Mouse (Mus musculus): ENCODE data around the gene Olfr211. TPM values are rescaled to one million over a fixed set of nuclear protein-coding genes. Genes with fewer than 3 reads are reported as not detected.
"Not testable (repeated sequence)": the region's sequence is repeated elsewhere in the genome, so short reads cannot be mapped to it uniquely, and the experiment has no call there.

Olfr211 gene
- total RNA-seq (2021), result not detected

DNA sequence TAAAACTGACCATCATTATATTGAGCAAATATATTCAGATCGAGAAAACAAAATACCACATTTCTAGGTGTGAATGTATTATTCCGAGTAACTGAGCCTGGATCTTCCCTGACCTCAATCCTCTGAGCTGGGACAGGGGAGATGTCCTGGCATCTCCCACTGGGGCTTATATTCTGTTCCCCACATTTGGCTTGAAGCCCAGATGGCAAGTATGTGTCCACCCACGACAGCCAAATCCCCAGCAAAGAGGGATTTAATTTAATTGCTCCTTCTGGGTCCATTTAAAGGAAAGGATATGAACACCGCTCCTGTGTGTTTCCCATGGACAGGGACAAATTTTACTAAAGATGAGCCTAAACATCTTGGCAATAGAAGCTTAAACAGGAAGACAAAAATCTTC is at the start of gene Olfr211:
TSS of gene Olfr211 (plus strand) at position 301 of the 400 bp plus-strand sequence.
- DNase-seq, result peak; percentile 21
- intact Hi-C loops (cut with DNase I), result no loop called here

DNA sequence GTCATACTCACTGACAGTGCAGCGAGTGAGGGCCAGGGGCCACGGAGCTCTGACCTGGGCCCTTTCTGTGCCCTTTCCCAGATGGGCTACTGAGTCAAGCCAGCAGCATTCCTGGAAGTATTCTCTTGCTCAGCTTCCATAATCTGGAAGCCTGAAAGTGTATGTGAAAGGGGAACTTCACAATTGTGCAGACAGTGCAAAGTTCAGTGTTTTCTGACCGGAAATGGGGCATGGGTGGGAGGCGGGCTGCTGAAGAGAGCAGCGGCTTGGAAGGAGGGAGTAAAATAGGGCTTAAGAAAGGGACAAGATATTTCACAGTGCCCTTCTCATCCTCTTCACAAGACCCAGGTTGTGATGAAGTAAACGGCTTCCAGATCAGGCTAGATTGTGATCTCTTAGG is 49.4 kb upstream of the Olfr211 start:
- intact Hi-C loops (cut with DNase I), result no loop called here

DNA sequence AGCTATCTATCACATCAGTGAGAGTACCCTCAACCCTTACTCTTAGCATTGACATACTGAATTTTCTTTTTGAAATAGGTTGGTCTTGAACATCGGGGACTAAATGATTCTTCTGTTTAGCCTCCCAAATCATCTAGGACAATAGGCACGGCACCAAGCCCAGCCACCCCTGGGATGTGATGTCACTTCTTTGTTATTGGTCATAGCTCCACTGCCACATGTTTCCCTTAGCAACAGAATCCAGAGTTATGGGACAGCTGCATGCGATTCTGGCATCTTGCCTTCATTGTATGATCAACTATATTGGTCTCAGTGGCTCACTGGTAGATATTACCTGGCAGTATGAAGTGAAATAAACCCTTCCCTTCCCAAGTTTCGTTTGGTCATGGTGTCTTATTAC is 48.4 kb upstream of the Olfr211 start:
- DNase-seq, result no peak
- intact Hi-C loops (cut with DNase I), result no loop called here

More for the DNA sequence above, 49.4 kb upstream of the Olfr211 start:
- DNase-seq, result no peak

DNA sequence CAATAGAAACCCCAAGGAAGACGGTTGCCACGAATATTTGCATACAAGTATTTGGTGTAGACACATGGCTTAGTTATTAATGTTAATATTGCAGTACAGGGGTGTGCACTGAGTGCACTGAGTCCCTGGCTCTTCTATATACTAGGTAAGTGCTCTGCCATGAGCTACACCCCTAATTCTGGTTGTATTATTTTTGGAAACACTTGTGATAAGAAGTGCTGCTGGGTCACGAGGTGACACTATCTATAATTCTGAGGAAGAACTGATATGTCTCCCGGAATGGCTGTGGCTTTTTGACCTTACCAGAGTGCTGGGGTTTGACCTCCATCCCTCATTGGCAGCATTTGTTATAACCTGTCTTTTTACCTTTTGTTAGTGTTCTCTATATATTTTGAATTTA is 48.0 kb upstream of the Olfr211 start:
- intact Hi-C loops (cut with DNase I), result no loop called here
- DNase-seq, result no peak

DNA sequence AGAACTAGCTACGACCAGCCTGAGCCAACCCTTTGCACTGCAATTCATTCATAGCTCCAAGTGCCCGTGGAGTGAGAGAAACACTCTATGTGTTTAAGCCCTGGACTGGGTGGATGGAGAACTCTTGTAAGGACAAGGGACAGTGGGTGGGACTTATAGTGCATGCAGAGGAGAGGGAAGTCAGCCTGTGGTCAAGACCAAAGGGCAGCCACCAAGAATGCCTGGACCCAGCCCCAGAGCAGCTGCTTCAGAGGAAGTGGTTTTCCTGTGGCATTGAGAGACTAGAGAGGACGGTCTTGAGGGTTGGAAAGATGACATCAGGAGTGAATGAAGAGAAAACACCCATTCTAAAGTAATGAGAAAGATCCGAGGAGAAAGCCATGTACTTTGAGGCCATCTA is 33.1 kb upstream of the Olfr211 start:
- DNase-seq, result no peak
- intact Hi-C loops (cut with DNase I), result no loop called here

DNA sequence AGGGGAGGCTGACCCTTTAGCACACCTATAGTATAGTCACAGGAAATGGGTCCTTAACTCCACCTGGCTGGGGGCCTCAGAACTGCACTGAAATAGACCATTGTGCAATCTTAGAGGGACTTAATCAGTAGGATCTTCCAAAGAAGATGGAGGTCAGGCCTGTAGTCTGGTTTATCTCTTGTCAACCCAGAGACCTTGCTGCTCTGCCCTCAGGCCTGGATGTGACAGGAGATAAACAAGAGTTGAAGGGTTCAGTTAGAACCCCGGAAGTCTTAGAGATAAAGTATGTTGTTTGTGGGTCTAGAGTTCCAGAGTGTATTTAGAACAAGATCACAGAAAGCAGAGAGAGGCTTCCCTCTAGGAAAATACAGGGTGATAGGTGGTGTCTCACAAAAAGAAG is 32.4 kb upstream of the Olfr211 start:
- no peak for DNase-seq
- intact Hi-C loops (cut with DNase I), result no loop called here

DNA sequence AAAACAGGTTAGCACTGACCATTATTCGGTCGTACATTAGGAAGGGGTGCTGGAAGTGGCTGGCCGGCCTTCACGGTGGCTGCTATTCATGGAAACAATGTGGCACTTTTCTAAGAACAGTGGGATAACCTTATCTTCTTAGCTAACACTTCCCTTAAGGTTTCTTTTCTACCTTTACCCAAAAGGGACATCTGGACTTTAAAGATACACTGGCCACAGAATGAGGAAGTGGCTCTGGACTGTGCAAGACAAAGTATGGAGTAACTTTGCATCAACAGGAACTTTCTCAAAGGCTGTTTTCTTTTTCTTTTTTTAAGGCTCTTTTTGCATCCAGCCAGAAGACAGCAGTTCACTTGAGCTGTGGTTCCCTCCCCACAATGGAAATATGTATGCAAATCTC is 30.2 kb upstream of the Olfr211 start:
- DNase-seq, result no peak
- intact Hi-C loops (cut with DNase I), result no loop called here

DNA sequence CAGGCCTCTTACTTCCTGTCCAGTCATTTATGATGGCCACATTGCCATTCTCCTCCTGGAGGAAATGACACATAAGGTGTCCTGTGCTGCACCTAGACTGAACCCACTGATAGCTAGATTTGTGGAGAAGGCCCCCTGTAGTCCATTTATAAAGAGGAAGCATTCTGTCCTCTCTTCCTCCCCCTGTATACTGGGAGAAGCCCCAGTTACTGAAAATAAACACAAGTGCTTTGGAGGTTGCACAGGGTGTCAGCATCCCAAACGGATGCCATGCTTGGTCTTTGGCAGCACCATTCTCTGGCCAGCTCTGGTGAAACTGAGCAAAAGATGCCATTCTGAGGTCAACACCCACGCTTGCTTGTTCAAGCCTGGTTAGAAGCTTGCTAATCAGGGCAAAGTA is 29.7 kb upstream of the Olfr211 start:
- intact Hi-C loops (cut with DNase I), result no loop called here
- no peak for DNase-seq

DNA sequence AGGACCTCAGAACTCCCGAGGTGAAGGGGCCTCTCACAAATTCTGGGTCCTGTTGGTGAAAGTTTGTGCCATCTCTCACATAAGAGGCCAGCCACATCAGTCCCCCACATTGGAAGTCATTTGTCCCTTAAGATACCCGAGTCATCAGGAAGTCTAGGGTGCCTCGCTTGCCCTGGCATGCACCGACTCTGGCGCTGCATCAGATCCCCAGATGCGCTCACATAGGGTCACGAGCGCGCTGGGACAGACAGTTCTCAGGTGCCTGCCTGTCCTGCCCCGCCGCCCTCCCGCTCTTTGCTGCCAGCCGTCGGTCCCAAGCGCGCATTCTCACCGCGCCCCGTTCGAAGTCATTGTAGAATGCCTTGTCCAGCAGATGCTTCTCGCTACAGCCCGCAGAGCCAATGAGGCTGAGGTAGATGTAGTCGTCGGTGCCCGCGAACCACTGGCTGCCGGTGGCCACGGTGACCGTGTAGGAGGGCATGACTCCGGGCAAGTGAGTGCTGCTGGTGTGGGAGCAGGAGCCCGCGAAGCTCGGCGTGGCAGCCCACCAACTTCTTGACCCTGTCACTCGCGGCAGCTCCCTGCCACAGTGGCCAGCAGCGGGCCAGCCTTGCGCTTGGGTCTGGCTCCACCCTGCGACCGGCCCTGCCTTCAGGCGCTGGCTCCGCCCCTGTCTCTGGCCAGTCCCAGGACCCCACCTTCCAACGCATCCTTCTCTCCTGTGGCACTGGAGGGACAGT is 28.2 kb upstream of the Olfr211 start, which contains the start of gene Alox5:
TSS of gene Alox5 (minus strand) at position 635 of the 740 bp plus-strand sequence.
- intact Hi-C loops (cut with DNase I), result no loop called here

DNA sequence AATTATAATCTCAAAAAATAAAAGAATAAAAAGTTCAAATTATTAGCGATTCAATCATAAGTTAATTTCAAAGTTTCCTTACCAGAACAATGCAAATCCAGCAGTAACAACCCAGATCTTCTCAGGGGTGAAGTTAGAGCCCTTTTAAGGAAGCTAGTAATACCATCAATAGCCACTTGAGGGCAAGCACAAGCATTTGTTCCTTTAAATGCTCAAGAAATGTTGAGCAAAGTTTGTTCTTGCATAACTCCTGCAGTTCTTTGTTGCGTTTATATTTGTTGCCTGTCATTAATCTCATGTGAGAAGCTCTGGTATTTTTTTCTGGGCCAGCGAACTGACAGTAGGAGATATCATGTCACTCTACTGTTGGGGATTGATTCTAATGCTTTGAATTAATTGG is 20.8 kb upstream of the Olfr211 start:
- no peak for DNase-seq
- intact Hi-C loops (cut with DNase I), result no loop called here

More for the DNA sequence above, 28.2 kb upstream of the Olfr211 start, which contains the start of gene Alox5:
- peak; percentile 19 for DNase-seq

DNA sequence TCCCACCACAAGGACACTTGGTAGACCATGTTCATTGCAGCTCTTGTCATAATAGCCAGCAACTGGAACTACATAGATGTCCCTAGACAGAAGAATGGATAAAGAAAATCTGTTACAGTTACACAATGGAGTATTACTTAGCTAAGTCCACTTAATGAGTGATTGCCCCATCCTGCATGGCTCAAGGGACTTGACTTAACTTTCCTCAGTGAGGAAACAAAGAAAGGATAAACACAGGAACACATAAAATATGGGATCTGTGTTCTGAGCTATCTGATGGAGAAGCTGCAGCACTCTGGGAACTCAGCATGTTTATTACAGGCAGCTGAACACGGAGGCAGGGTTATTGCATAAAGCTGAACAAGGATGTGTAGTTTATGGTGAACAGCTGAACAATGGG is 3.8 kb upstream of the Olfr211 start:
- no peak for DNase-seq
- intact Hi-C loops (cut with DNase I), result no loop called here

DNA sequence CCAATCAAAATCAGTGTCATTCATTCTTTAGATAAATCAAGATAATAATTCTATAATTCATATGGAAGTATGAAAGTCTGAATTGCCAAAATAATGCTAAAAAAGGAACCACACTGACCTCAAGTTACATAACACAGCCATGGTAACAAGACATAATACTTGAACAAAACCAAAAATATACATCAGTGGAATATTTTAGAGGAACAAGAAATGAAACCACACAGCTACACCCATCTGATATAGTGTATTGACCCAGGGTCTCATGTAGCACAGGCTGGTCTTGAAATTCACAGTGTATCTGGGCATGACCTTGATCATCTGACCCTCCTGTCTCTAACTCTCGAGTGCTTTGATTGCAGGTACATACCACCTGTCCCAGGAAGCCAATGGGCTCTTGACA is 2.1 kb upstream of the Olfr211 start:
- intact Hi-C loops (cut with DNase I), result no loop called here
- no peak for DNase-seq

DNA sequence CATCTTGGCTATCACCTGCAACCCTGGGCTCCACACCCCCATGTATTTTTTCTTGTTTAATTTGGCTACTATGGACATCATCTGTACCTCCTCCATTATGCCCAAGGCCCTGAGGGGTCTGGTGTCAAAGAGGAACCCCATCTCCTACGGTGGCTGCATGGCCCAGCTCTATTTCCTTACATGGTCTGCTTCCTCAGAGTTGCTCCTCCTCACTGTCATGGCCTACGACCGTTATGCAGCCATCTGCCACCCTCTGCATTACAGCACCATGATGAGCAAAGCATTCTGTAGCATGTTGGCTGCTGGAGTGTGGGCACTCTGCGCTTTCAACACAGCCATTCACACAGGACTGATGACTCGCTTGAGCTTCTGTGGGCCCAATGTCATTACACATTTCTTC is 4.9 kb downstream of the Olfr211 start:
- DNase-seq, result no peak
- intact Hi-C loops (cut with DNase I), result no loop called here

DNA sequence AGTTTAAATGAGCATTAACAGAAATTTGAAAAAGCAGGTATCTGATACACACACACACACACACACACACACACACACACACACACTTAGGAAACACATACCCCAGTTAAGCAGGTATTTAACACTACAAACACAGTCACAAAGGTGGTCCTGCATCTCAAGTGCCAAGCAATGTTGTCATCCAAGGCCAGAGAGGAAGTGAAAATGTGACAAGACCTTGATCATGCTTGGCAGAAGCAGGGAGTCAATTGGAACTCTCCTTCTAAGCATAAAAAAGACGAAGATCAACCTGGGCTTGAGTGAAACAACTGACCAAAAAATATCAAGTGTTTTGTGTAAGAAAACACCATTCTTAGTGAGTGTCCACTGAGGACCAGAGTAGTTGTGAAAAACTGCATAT is 7.1 kb downstream of the Olfr211 start:
- DNase-seq, result no peak
- intact Hi-C loops (cut with DNase I), result no loop called here

DNA sequence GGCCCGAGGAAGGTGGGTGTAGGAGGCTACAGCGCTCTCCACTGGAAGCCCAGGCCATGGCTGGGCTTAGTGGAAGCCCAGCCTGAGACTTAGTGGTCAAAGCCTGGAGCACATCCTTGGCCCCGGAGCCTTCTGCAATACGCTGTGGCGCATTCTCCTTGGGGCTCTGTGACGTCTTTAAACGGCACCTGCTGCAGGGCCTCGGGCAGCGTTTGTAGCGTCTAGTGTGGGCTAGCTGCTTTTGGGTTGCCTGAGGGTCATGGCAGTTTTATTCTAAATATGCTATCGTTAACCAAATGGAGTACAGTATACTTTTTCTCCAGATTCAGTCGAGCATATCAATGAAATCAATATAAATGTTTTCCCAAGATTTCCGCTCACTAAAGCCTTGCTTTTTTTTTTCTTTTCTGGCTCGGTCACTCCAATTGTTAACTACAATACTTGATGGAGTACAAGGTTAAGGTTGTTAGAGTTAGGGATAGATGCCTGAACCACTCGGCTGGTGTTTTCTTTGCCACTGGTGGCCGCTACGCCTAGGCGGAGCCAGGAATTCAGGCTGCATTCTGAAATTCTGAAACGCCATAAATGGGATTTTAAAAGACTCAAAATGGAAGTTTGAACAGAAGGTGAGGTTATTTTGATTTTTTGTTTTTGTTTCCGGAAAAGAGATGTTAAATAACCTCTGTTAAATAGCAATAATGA is 17.6 kb downstream of the Olfr211 start, which contains the start of gene Olfr212:
TSS of gene Olfr212 (plus strand) at position 215 of the 702 bp plus-strand sequence.
- DNase-seq; intact Hi-C loops (cut with DNase I): not testable (repeated sequence)

DNA sequence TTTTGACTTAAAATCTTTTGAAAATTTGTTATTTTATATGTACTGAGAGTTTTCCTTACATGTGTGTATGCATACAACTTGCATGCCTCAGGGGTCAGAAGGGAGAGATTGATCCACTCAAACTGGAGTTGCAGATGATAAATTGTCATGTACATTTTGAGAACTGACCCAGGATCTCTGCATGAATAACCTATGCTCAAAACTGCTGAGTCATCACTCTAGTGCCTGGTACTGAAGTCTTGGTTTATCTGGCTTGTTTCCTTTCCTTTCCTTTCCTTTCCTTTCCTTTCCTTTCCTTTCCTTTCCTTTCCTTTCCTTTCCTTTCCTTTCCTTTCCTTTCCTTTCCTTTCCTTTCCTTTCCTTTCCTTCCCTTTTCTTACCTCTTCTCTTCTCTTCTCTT is 25.9 kb downstream of the Olfr211 start:
- intact Hi-C loops (cut with DNase I), result no loop called here
- DNase-seq, result no peak

DNA sequence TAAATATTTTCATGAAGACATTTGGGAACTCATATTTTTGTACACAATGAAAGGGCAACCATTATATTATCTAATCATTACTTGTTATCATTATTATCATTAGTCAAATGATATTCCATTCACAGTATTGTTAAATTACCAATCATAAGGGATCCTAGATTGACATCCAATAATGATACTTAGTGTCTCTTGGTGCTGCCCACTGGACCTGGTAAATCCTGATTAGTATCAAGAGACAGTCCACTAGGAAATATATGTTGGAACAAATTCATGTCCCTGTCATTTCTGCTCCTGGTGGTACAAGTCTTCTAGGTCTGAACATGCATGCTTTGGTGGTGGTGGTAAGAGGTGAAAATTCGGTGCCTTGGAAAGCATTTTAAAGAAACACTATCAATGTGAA is 49.3 kb downstream of the Olfr211 start, which contains the start of gene Olfr213:
TSS of gene Olfr213 (plus strand) at position 301 of the 400 bp plus-strand sequence.
- intact Hi-C loops (cut with DNase I), result no loop called here
- DNase-seq, result no peak

DNA sequence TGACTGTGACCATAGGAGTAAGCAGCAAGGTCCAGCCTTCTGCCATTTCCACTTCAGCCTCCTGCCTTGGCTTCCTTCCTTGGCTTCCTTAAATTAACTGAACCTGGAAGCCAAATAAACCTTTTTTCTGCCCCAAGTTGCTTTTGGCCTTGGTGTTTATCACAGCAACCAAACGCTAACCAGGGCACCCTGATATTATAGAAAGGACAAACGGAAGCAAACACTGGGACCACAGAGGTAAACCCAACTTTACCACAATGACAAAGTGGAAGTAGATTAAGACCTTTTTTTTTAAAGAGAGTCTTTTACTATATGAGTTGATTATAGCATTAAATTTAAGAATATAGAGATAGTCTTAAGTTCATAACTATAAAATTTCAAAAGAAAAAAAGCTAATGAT is 53.6 kb downstream of the Olfr211 start:
- no peak for DNase-seq
- intact Hi-C loops (cut with DNase I), result no loop called here
